Mouse (Mus musculus) left cerebral cortex, adult 8-10 months (tissue): Measurements from ENCODE around the gene 4922502D21Rik. TPM values are rescaled to one million over a fixed set of nuclear protein-coding genes. Genes with fewer than 3 reads are reported as not detected.

Source experiments
- DNase-seq, 2 experiments: peaks; one replicate each; pipeline ENCODE4 v3.0.0; 2022; ENCODE audit warnings: low spot score in 2 of 2
- total RNA-seq, 4 experiments: library from RNA; stranded (reverse); gene quantifications; 2 replicates each; pipeline ENCODE4 v1.2.4; 2022

Gene 4922502D21Rik
- total RNA-seq, 4 experiments from 2014 or later: not detected

DNA sequence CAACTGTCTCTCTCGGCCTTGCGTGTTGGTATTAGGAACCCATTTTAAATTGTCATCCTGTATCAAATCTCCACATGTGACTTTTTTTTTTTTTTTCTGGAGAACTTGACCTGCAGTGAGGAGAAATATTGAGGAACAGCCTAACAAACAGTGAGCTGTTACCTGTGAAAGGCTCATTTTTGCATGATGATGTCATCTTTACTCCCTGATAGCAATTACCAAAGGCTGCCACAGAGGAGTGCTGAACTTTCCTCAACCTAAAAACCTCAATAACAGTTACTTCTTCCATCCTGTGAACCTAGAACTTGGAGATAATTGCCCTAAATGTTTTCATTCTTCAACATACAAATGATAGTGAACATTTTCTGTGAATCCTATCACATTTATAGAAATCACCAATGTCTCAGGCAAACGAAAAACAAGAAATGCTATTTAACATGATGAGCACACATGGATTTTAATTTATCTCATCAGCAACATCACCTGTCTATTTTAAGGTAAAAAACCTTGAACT, 16.9 kb downstream of the 4922502D21Rik start:
- DNase-seq: no peak

DNA sequence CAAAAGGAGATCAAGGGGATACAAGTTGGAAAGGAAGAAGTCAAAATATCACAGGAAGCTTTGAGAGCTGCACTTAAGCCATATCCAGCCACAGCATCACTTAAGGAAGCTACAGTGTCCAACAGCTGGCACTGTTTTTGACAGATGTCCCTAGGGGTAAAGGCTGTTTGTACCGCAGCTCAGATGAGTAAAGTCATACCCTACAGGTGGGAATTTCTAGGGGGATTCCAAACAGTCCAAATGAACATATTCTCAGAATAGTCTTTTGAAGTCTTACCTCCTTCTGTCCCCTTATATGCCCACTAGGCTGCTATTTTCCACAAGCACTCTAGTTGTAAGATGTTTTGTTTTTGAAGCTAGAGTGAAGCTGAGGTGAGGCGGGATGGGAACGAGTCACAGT, 19.1 kb downstream of the 4922502D21Rik start:
- DNase-seq: no peak

DNA sequence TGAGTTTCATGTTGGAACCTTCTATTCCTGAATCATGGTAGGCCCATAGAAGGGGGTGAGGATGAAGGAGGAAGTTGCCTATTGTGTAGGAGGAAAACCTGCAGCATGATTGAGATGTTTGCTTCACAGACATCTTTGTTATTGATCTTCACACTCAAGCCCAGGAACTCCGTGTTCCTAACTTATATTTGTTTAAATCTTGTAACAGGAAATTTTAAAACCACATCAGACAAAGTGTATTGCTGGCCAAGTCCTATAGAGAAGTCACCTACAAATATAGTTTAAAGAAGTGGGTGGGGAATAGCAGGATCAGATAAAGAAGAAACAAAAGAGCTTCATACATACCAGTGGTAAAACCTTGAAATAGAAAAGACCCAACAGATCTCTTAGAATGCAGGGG, 27.4 kb downstream of the 4922502D21Rik start:
- no peak for DNase-seq

DNA sequence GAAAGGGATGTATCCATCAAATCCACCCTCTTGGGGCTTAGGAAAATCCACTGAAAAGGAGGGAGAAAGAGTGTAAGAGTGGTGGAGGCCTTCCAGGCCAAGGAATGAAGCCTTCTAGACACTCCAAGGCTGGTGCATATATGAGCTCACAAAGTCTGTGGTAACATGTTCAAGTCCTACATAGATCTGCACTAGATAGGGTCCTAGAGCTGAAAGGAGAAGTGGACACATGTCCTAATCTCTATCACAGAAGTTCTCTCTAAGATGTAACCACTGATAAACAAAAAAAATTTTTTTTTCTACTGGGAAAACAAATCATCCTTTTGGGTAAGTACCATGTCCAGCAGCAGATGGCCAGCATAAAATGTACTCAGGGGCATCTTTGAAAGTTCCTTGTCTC, 42.9 kb downstream of the 4922502D21Rik start:
- DNase-seq: no peak

DNA sequence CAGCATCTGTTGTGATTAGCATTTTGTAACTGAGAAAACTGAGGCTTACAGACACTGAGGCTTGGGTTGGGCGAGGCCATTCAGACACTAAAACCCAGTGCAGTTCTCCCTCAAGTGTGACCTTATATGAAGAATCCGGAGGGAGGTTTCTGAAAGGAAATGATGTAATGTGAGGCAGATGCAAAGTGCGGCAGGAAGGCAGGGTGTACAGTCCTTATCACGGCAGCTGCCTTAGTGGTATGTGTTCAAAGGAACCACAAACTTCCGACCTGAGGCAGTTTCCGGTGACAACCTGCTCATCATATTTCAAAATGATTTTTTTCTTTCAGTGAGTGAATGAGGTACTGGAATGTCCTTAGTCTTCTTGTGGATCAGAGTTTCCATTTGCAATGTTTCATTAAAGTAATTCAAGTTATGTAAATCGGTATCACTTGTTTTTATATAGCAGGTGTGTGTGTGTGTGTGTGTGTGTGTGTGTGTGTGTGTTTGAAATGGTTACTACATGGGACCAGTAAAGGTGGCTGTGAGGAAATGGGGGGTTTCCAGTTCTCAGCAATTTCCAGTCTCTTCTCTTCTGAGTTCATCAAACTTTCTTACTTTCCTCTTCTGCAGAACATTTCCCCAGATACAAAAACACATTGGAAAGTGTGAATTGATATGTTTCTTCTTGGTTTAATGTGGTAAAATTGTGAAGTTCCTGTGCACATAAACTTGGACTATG, 47.1 kb downstream of the 4922502D21Rik start:
- no peak for DNase-seq

DNA sequence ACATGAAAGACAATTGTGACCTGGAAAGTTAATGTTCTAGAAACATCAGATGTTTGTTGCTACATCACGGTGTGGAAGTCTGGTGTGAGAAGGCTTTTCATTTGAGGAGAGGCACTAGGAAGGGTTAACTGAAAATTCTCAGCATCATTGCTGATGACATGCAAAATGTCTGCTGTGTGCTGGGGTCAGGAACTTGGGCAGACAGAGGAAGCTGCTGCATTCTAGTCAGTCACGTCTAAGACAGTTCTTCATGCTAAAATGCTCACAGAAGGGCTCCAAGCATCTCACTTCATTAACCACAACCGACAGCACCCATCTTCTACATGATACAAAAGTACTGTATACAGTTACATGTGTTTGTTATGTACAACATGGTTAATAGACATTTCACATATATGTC, 48.3 kb downstream of the 4922502D21Rik start:
- no peak for DNase-seq

DNA sequence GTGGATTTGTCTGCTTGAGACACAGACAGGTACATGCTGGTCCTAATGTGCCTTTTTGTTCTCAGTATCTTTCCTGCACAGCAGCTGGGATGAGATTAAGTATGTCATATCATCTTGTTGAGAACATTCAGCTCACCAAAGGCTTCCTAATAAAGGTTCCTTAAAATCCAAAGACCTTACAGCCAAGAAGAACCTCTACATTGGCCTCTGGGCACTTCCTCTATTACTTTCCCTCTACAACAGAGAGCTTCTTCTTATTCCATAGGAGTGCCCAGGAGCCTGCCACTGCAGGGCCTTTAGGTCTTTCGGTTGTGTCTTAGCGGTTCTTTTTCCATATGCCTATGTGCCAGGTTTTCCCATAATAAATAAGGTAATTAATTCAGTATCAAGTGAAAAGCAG, 55.1 kb downstream of the 4922502D21Rik start:
- no peak for DNase-seq

DNA sequence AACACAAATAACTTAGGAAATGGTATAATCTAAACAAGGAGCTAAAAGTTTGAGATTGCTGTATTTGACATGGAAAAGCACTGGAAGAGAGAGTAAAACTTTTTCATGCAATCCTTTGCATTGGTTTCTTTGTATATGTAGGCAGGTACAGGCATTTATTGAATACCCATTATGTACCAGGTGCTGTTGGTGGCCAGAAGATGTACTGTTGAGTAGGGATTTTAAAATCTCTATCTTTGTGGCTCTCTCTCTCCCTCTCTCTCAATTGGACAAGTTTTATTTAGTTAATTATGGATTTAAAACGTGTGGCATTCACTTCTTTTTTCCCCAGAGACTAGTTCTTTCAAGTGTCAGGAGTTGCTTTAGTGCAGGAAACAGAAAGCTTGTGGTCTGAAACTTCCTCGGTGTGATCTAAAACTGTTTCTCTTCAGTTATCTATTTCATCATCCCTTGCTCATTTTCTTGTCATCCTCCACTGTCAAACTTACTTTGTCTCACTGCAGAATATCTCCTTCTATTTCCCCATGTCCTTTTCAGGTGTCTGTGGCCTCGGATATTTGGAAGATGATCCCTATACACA, 55.9 kb downstream of the 4922502D21Rik start:
- DNase-seq: no peak

DNA sequence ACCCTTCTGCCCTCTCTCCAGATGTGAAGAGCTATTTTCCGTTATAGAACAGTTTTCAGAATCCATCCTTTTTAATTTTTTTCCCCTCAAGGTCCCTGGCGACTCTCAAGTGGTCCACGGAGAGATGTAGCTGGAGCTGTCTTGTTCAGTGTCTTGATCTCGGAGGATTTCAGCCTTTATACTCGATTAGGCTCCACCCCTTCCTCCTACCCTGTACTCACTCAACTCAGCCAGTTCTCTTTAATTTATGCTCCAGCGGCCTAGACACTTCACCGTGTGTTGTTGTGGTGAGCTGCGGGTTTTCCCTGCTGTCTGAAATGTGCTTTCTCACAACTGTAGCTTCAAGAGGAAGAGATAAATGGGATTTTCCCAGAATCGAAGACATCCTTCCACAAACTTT, 56.4 kb downstream of the 4922502D21Rik start, which contains the start of gene Cd69:
Gene Cd69, minus strand, starts transcription at position 217 of the 400 bp plus-strand sequence.
- no peak for DNase-seq

DNA sequence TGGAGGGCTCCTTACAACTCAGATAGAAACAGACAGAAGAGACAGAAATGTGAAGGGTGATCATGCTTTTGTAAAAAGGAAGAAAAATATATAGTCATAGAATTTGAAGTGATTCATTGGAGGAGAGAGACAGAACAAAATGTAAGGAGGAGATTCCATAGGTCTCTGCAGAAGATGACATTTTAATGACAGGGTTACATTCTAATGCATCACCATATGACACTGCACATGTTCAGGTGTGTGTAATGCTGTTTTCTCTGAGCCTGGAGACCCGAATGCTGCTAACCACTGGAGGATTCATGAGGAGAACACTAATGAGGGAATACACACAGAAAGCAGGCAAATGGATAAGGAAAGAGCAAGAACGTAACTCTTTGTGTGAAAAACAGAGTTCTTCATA, 57.1 kb downstream of the 4922502D21Rik start:
- no peak for DNase-seq

DNA sequence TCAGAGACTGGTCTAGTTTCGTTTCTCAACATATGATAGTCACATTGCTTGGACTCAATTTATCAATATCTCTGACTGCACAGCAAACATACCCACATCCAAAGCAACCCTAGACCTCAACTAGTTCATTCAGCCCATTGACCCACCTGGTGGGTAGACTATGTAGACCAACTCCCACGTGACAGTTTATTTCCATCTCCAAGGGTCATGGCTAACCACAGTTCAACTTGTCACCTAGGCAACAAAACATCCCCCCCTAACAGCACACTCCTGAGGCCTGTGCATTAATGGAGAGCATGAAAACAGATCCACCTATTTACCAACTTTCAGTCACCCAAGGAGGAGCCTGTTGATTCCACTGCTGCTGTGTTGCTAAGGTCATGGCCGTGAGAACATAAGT, 57.9 kb downstream of the 4922502D21Rik start:
- DNase-seq: no peak

Other genes starting within 250 kb of the 4922502D21Rik start
- not detected for gene Clec2e, start 230.9 kb downstream of the 4922502D21Rik start, total RNA-seq
- gene Clec2d, start 151.2 kb downstream of the 4922502D21Rik start, total RNA-seq: 1 to 10 TPM; 9.0 to 9.9 (median 9.7) TPM
- gene Cd69, start 56.4 kb downstream of the 4922502D21Rik start, total RNA-seq: not detected
- gene Clec12a, start 10.9 kb upstream of the 4922502D21Rik start, total RNA-seq: under 1 TPM; 0.44 to 0.74 (median 0.58) TPM
- not detected for gene Clec12b, start 54.1 kb upstream of the 4922502D21Rik start, total RNA-seq
- 1 to 10 TPM in 1 of 4 experiments, under 1 TPM in 1, not detected in 2; 0.46 to 1.3 TPM for gene Clec1b, start 65.5 kb upstream of the 4922502D21Rik start, total RNA-seq
- under 1 TPM in 2 of 4 experiments, not detected in 2; 0.14 to 0.30 TPM for gene Clec9a, start 77.1 kb upstream of the 4922502D21Rik start, total RNA-seq
- gene Clec1a, start 120.2 kb upstream of the 4922502D21Rik start, total RNA-seq: 1 to 10 TPM in 3 of 4 experiments, under 1 TPM in 1; 0.58 to 1.9 (median 1.4) TPM
- gene Olr1, start 175.4 kb upstream of the 4922502D21Rik start, total RNA-seq: under 1 TPM in 1 of 4 experiments, not detected in 3; 0.14 TPM
- not detected for gene Tmem52b, start 180.8 kb upstream of the 4922502D21Rik start, total RNA-seq
- gene Gabarapl1, start 201.4 kb upstream of the 4922502D21Rik start, total RNA-seq: 100 to 1,000 TPM; 760 to 878 (median 821) TPM
- gene Klre1, start 246.1 kb upstream of the 4922502D21Rik start, total RNA-seq: not detected